Mouse (Mus musculus): ENCODE measurements at regions not wholly inside any gene's neighbourhood (a gene's known extent, or its start where the extent isn't known, plus 50 kb on each side); places are given as distances from the start of the nearest gene placed in this dataset.

DNA sequence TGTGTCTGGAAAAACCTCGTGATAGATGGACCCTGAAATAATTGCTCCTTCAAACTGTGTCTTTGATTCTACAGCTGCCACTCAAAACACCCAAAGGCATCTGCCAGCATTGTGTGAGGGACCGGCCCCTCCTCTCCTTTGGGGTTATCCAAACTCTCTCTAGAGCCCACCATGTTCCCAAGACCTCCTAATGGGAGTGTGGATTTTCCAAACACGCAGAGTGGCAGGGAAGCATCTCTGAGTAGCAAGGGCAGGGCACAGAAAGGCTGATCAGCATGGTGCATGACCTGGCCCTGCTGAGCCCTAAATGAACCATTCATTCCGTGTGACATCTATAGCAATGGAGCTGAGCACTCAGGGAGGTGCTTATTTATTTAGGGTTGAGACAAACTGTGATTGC, 186.1 kb upstream of the Ctnna2 start:
- Histone ChIP-seq H3K4me2 (replicated peaks) (no peak overlapping the region), H3K27ac (replicated peaks) (no peak overlapping the region), H3K4me3 (no peak overlapping the region), H3K9me3 (no peaks in the 10 kb centered on the region), H3K27me3 (no peaks in the 10 kb centered on the region), H3K9ac (replicated peaks) (no peak overlapping the region), H3K4me1 (no peaks in the 10 kb centered on the region), H3K36me3 (no peaks in the 10 kb centered on the region)
- 3% methylated on average over 4 of the region's 4 CpGs for WGBS
- peak; percentile 48; the same call in 1 of the 2 replicates for ATAC-seq (replicated peaks)

Measured in forebrain, embryonic 15.5 days (tissue).